Mouse (Mus musculus) ES-Bruce4 (cell line): Measurements from ENCODE around the gene Ttll11.

Experiments
- CTCF ChIP-seq: IDR thresholded peaks from one replicate; pipeline ENCODE4 v1.8.1; 2011; ENCODE audit warnings: low read depth, low read length
- POLR2A ChIP-seq: IDR thresholded peaks from one replicate; pipeline ENCODE4 v1.8.1; 2011; ENCODE audit warnings: low read length; ENCODE audit not compliant: insufficient read depth

DNA sequence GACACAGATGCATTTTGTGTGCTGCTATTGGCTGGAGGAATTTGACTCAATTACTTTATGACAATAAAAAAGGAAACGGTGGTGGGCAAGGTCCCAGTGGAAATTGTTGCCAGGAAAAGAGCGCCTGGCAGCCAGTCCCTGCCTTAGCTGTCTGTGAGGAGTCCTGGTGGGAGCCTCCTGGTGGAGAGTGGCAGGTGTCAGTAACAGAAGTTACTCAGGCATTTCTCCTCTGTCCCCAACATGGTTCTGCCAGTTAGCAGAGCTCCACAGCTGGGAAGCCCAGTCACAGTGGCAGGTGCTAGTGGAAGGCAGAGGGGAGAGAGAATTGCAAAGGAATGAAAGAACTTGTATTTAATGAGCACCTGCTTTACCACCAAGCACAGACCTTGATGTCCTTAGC is 110.5 kb downstream of the Ttll11 start:
- TF ChIP-seq POLR2A (no peak), CTCF (no peak)
